Mouse (Mus musculus) midbrain, postnatal 0 days (tissue): ENCODE results near the gene Apobec3. TPM values are rescaled to one million over a fixed set of nuclear protein-coding genes. Genes with fewer than 3 reads are reported as not detected.

Source experiments
- ATAC-seq: fragments of 200-750 bp; cut with Nextera tagmentation; 2 replicates; pipeline ENCODE4 v1.8.0; 2017; ENCODE audit warnings: moderate number of reproducible peaks, mild to moderate bottlenecking, moderate TSS enrichment, moderate library complexity; ENCODE audit not compliant: low FRiP score
- DNase-seq: peaks from one replicate; pipeline ENCODE4 v3.0.0-alpha.2; 2015; ENCODE audit warnings: low spot score
- H3K27ac ChIP-seq: fragments of 300-500 bp; sonication (generic); 2 replicates; pipeline ENCODE4 v1.5.1; 2014; ENCODE audit warnings: low read depth, mild to moderate bottlenecking, low read length, mixed read lengths
- H3K27me3 ChIP-seq: fragments of 300-500 bp; sonication (generic); 2 replicates; pipeline ENCODE4 v1.6.1; 2014; ENCODE audit warnings: low read length, control low read depth, mixed read lengths; ENCODE audit not compliant: insufficient read depth
- H3K36me3 ChIP-seq: fragments of 300-500 bp; sonication (generic); 2 replicates; pipeline ENCODE4 v1.6.1; 2014; ENCODE audit warnings: low read length, control low read depth, mixed read lengths; ENCODE audit not compliant: insufficient read depth
- H3K4me1 ChIP-seq: fragments of 300-500 bp; sonication (generic); 2 replicates; pipeline ENCODE4 v1.6.1; 2014; ENCODE audit warnings: mild to moderate bottlenecking, control low read depth, antibody characterized with exemption, low read length, mixed read lengths; ENCODE audit not compliant: insufficient read depth
- H3K4me2 ChIP-seq: fragments of 300-500 bp; sonication (generic); 2 replicates; pipeline ENCODE4 v1.6.1; 2014; ENCODE audit warnings: low read depth, mild to moderate bottlenecking, low read length, mixed read lengths; ENCODE audit not compliant: poor library complexity, severe bottlenecking
- H3K4me3 ChIP-seq: fragments of 300-500 bp; sonication (generic); 2 replicates; pipeline ENCODE4 v1.5.1; 2014; ENCODE audit warnings: low read depth, mild to moderate bottlenecking, low read length, moderate library complexity
- H3K9ac ChIP-seq: fragments of 300-500 bp; sonication (generic); replicated peaks from 2 replicates; pipeline ENCODE4 v1.6.1; 2014; ENCODE audit warnings: mild to moderate bottlenecking, low read length, moderate library complexity, mixed read lengths; ENCODE audit not compliant: poor library complexity, severe bottlenecking
- H3K9me3 ChIP-seq: fragments of 300-500 bp; sonication (generic); 2 replicates; pipeline ENCODE4 v1.6.1; 2016; ENCODE audit warnings: low read length, control low read depth
- CTCF ChIP-seq: IDR thresholded peaks from 2 replicates; pipeline ENCODE4 v1.5.1; 2016; ENCODE audit warnings: antibody characterized with exemption, mild to moderate bottlenecking
- WGBS: fragments of 180-500 bp; shearing (Covaris S2); extraction: QIAGEN DNeasy Blood & Tissue Kit; methylation state at CpG from one replicate; pipeline ENCODE4 v1.1.7; 2014; 5-methylcytosine and 5-hydroxymethylcytosine counted together
- polyA plus RNA-seq: library from polyadenylated mRNA; unstranded; fragments of >200 nt; fragmentation: Nextera tagmentation; extraction: Ambion mirVana; gene quantifications from 2 replicates; pipeline ENCODE4 v1.2.1, GENCODE M21; 2015
- total RNA-seq: library from RNA; depleted of rRNA; stranded (reverse); fragments of >200 nt; gene quantifications from 2 replicates; pipeline ENCODE4 v1.2.3, GENCODE M21; 2014; rRNA removed

The Apobec3 gene
- total and polyA plus RNA-seq, 2 experiments from 2014 or later = 3.4 to 5.4 TPM

- Histone ChIP-seq H3K27me3 (no peaks in the 10 kb centered on the region; the same call in 1 of the 2 replicates), H3K4me1 (no peaks in the 10 kb centered on the region), H3K4me3 (no peak overlapping the region), H3K27ac (no peak overlapping the region), H3K9me3 (peaks cover 5% of the 10 kb centered on the region; the same call in 1 of the 2 replicates), H3K4me2 (no peak overlapping the region), H3K36me3 (no peaks in the 10 kb centered on the region), H3K9ac (no peak overlapping the region)
- ATAC-seq = no peak
- peak; percentile 42 for DNase-seq
- 64% methylated on average over 9 of the region's 9 CpGs for WGBS
- TF ChIP-seq CTCF = peak; percentile 35
These were observed 70.0 kb downstream of the Apobec3 start for GRCm38 (mm10) chr15:79961366-79961921.

- DNase-seq = peak; percentile 49
- WGBS = 71% methylated on average over 18 of the region's 18 CpGs
These were observed 71.2 kb downstream of the Apobec3 start for GRCm38 (mm10) chr15:79962661-79963060.

GRCm38 (mm10) chr15:79964376-79964775 lies 72.9 kb downstream of the Apobec3 start:
- Histone ChIP-seq H3K9ac (no peak overlapping the region), H3K27ac (no peak overlapping the region), H3K4me2 (no peak overlapping the region), H3K4me1 (no peaks in the 10 kb centered on the region), H3K27me3 (no peaks in the 10 kb centered on the region; the same call in 1 of the 2 replicates), H3K4me3 (no peak overlapping the region), H3K9me3 (peaks cover 6% of the 10 kb centered on the region; the same call in 1 of the 2 replicates), H3K36me3 (no peaks in the 10 kb centered on the region)
- no peak for DNase-seq
- no peak for TF ChIP-seq CTCF
- ATAC-seq = no peak
- WGBS = 94% methylated on average over 7 of the region's 7 CpGs

More at GRCm38 (mm10) chr15:79962661-79963060, 71.2 kb downstream of the Apobec3 start:
- Histone ChIP-seq H3K27ac (no peak overlapping the region), H3K9me3 (peaks cover 6% of the 10 kb centered on the region; the same call in 1 of the 2 replicates), H3K36me3 (no peaks in the 10 kb centered on the region), H3K4me1 (no peaks in the 10 kb centered on the region), H3K4me2 (no peak overlapping the region), H3K9ac (no peak overlapping the region), H3K27me3 (no peaks in the 10 kb centered on the region; the same call in 1 of the 2 replicates), H3K4me3 (no peak overlapping the region)
- TF ChIP-seq CTCF = no peak
- no peak for ATAC-seq

Other genes starting within 250 kb of the Apobec3 start
- 12.1 and 18.1 TPM in 2 replicates for gene Fam227a, start 232.7 kb upstream of the Apobec3 start, total RNA-seq
- gene Fam227a, start 232.7 kb upstream of the Apobec3 start, polyA plus RNA-seq = 2.2 and 2.8 TPM in 2 replicates
- gene Cby1, start 232.5 kb upstream of the Apobec3 start, total RNA-seq = 56.9 and 72.5 TPM in 2 replicates
- gene Cby1, start 232.5 kb upstream of the Apobec3 start, polyA plus RNA-seq = 99.2 and 101 TPM in 2 replicates
- 161 and 180 TPM in 2 replicates for gene Tomm22, start 220.8 kb upstream of the Apobec3 start, total RNA-seq
- 229 and 230 TPM in 2 replicates for gene Tomm22, start 220.8 kb upstream of the Apobec3 start, polyA plus RNA-seq
- 58.7 and 59.6 TPM in 2 replicates for gene Josd1, start 203.7 kb upstream of the Apobec3 start, total RNA-seq
- 16.8 and 17.7 TPM in 2 replicates for gene Josd1, start 203.7 kb upstream of the Apobec3 start, polyA plus RNA-seq
- gene Gtpbp1, start 200.8 kb upstream of the Apobec3 start, total RNA-seq = 76.1 and 99.3 TPM in 2 replicates
- 40.0 and 41.6 TPM in 2 replicates for gene Gtpbp1, start 200.8 kb upstream of the Apobec3 start, polyA plus RNA-seq
- gene Sun2, start 149.1 kb upstream of the Apobec3 start, total RNA-seq = 32.3 and 33.7 TPM in 2 replicates
- 2.8 and 3.1 TPM in 2 replicates for gene Sun2, start 149.1 kb upstream of the Apobec3 start, polyA plus RNA-seq
- 40.8 and 44.0 TPM in 2 replicates for gene Dnal4, start 113.8 kb upstream of the Apobec3 start, total RNA-seq
- 55.9 and 59.7 TPM in 2 replicates for gene Dnal4, start 113.8 kb upstream of the Apobec3 start, polyA plus RNA-seq
- gene Nptxr, start 86.9 kb upstream of the Apobec3 start, total RNA-seq = 254 and 288 TPM in 2 replicates
- 84.2 and 97.8 TPM in 2 replicates for gene Nptxr, start 86.9 kb upstream of the Apobec3 start, polyA plus RNA-seq
- gene Npcd, start 57.4 kb upstream of the Apobec3 start, total RNA-seq = 8.2 and 12.1 TPM in 2 replicates
- 3.2 and 4.6 TPM in 2 replicates for gene Npcd, start 57.4 kb upstream of the Apobec3 start, polyA plus RNA-seq
- gene Cbx6, start 57.0 kb upstream of the Apobec3 start, total RNA-seq = 109 and 118 TPM in 2 replicates
- 65.0 and 70.6 TPM in 2 replicates for gene Cbx6, start 57.0 kb upstream of the Apobec3 start, polyA plus RNA-seq
- 7.7 and 14.9 TPM in 2 replicates for gene Cbx7, start 79.5 kb downstream of the Apobec3 start, total RNA-seq
- gene Cbx7, start 79.5 kb downstream of the Apobec3 start, polyA plus RNA-seq = 3.4 and 3.5 TPM in 2 replicates
- gene Pdgfb, start 123.3 kb downstream of the Apobec3 start, total RNA-seq = 20.5 and 24.4 TPM in 2 replicates
- 8.7 and 9.2 TPM in 2 replicates for gene Pdgfb, start 123.3 kb downstream of the Apobec3 start, polyA plus RNA-seq
- 162 and 220 TPM in 2 replicates for gene Syngr1, start 199.7 kb downstream of the Apobec3 start, total RNA-seq
- 81.5 and 88.5 TPM in 2 replicates for gene Syngr1, start 199.7 kb downstream of the Apobec3 start, polyA plus RNA-seq
- 511 and 632 TPM in 2 replicates for gene Rpl3, start 200.2 kb downstream of the Apobec3 start, total RNA-seq
- gene Rpl3, start 200.2 kb downstream of the Apobec3 start, polyA plus RNA-seq = 500 and 515 TPM in 2 replicates
- 43.5 and 58.5 TPM in 2 replicates for gene Tab1, start 241.5 kb downstream of the Apobec3 start, total RNA-seq
- 23.6 and 27.9 TPM in 2 replicates for gene Tab1, start 241.5 kb downstream of the Apobec3 start, polyA plus RNA-seq